Mouse (Mus musculus) small intestine, adult 2 months (tissue): ENCODE results near the gene Cisd3. TPM values are rescaled to one million over a fixed set of nuclear protein-coding genes. Genes with fewer than 3 reads are reported as not detected.
"Not testable (repeated sequence)": the region's sequence is repeated elsewhere in the genome, so short reads cannot be mapped to it uniquely, and the experiment has no call there.

Source experiments
- H3K27ac ChIP-seq: fragments of 200-500 bp; 2 replicates; pipeline ENCODE4 v1.5.1; 2012; ENCODE audit warnings: low read depth, low read length, control low read depth, inconsistent platforms; ENCODE audit not compliant: insufficient read depth
- H3K27me3 ChIP-seq: fragments of 200-500 bp; 2 replicates; pipeline ENCODE4 v1.6.1; 2012; ENCODE audit warnings: mild to moderate bottlenecking, moderate library complexity, low read length, inconsistent platforms; ENCODE audit not compliant: control insufficient read depth, insufficient read depth
- H3K36me3 ChIP-seq: fragments of 200-500 bp; 2 replicates; pipeline ENCODE4 v1.6.1; 2012; ENCODE audit warnings: mild to moderate bottlenecking, low read length, control low read depth, inconsistent platforms; ENCODE audit not compliant: control insufficient read depth, insufficient read depth
- H3K4me1 ChIP-seq: fragments of 200-500 bp; 2 replicates; pipeline ENCODE4 v1.6.1; 2012; ENCODE audit warnings: low read length, inconsistent platforms, mixed read lengths; ENCODE audit not compliant: control insufficient read depth, insufficient read depth, insufficient read length
- H3K4me3 ChIP-seq: fragments of 200-500 bp; 2 replicates; pipeline ENCODE4 v1.5.1; 2012; ENCODE audit warnings: low read depth, mild to moderate bottlenecking, control low read depth, inconsistent platforms, low read length, moderate library complexity
- CTCF ChIP-seq: fragments of 200-500 bp; IDR thresholded peaks from 2 replicates; pipeline ENCODE4 v1.5.1; 2012; ENCODE audit warnings: low read depth, mild to moderate bottlenecking, control low read depth, inconsistent platforms, low read length, moderate library complexity, mixed read lengths; ENCODE audit not compliant: insufficient replicate concordance, insufficient read length; ENCODE audit errors: extremely low read depth
- POLR2A ChIP-seq: fragments of 200-500 bp; IDR thresholded peaks from 2 replicates; pipeline ENCODE4 v1.6.1; 2012; ENCODE audit warnings: low read depth, mild to moderate bottlenecking, control low read depth, inconsistent platforms, low read length, moderate library complexity
- WGBS: fragments of 180-500 bp; shearing (Covaris S2); methylation state at CpG from one replicate; pipeline ENCODE4 v1.1.7; 2018; 5-methylcytosine and 5-hydroxymethylcytosine counted together
- polyA plus RNA-seq: library from polyadenylated mRNA; depleted of rRNA; stranded (reverse); fragments of >200 nt; gene quantifications from 2 replicates; pipeline ENCODE4 v1.2.3, GENCODE M21; 2012

The Cisd3 gene
- polyA plus RNA-seq, 1 experiment = 249 TPM

GRCm38 (mm10) chr11:97703039-97703826, 17.6 kb downstream of the Cisd3 start, which contains the start of gene Psmb3:
TSS of gene Psmb3 (plus strand) at chr11:97703399.
- TF ChIP-seq POLR2A (peak; percentile 71), CTCF (no peak)
- Histone ChIP-seq H3K27ac (peak within 1 kb of the TSS; percentile 55), H3K4me1 (peaks cover 6% of the 10 kb centered on the region), H3K36me3 (peaks cover 17% of the 10 kb centered on the region), H3K4me3 (peak within 1 kb of the TSS; percentile 85), H3K27me3 (no peaks in the 10 kb centered on the region)
- under 1% methylated on average over 35 of the region's 35 CpGs for WGBS

GRCm38 (mm10) chr11:97710067-97710466, 24.4 kb downstream of the Cisd3 start:
- not testable (repeated sequence) for H3K4me1 ChIP-seq, H3K27ac ChIP-seq, H3K27me3 ChIP-seq, H3K4me3 ChIP-seq
- peaks cover 50% of the 10 kb centered on the region for H3K36me3 ChIP-seq
- WGBS = 76% methylated on average over 2 of the region's 2 CpGs

- Histone ChIP-seq H3K27ac (no peak overlapping the region), H3K27me3 (no peaks in the 10 kb centered on the region), H3K4me3 (no peak overlapping the region), H3K36me3 (peaks cover 47% of the 10 kb centered on the region), H3K4me1 (no peaks in the 10 kb centered on the region)
- WGBS = 71% methylated on average over 13 of the region's 13 CpGs
- TF ChIP-seq CTCF (no peak), POLR2A (no peak)
Measured at GRCm38 (mm10) chr11:97711200-97711900, 25.7 kb downstream of the Cisd3 start.

- H3K4me3 ChIP-seq = no peak overlapping the region
- TF ChIP-seq CTCF (no peak), POLR2A (no peak)
- H3K36me3 ChIP-seq = peaks cover 38% of the 10 kb centered on the region
- H3K27me3 ChIP-seq = no peaks in the 10 kb centered on the region
- H3K27ac ChIP-seq = no peak overlapping the region
- no peaks in the 10 kb centered on the region for H3K4me1 ChIP-seq
- WGBS = 88% methylated on average over 15 of the region's 15 CpGs
Measured at GRCm38 (mm10) chr11:97712286-97712685, 26.7 kb downstream of the Cisd3 start.

GRCm38 (mm10) chr11:97713896-97714295, 28.3 kb downstream of the Cisd3 start:
- H3K27ac ChIP-seq = no peak overlapping the region
- no peaks in the 10 kb centered on the region for H3K4me1 ChIP-seq
- H3K4me3 ChIP-seq = no peak overlapping the region
- TF ChIP-seq POLR2A (no peak), CTCF (no peak)
- 85% methylated on average over 8 of the region's 8 CpGs for WGBS
- peaks cover 28% of the 10 kb centered on the region for H3K36me3 ChIP-seq
- H3K27me3 ChIP-seq = no peaks in the 10 kb centered on the region

- no peaks in the 10 kb centered on the region for H3K4me1 ChIP-seq
- no peaks in the 10 kb centered on the region for H3K27me3 ChIP-seq
- no peak overlapping the region for H3K4me3 ChIP-seq
- TF ChIP-seq CTCF (no peak), POLR2A (no peak)
- H3K27ac ChIP-seq = no peak overlapping the region
- peaks cover 26% of the 10 kb centered on the region for H3K36me3 ChIP-seq
- WGBS = 97% methylated on average over 3 of the region's 3 CpGs
Measured at GRCm38 (mm10) chr11:97714356-97714755, 28.7 kb downstream of the Cisd3 start.

- Histone ChIP-seq H3K4me1 (peaks cover 2% of the 10 kb centered on the region; the same call in 1 of the 2 replicates), H3K27ac (no peak overlapping the region), H3K36me3 (peaks cover 32% of the 10 kb centered on the region), H3K27me3 (no peaks in the 10 kb centered on the region), H3K4me3 (no peak overlapping the region)
- no peak for TF ChIP-seq CTCF
- no peak for TF ChIP-seq POLR2A
- 77% methylated on average over 14 of the region's 14 CpGs for WGBS
Measured at GRCm38 (mm10) chr11:97714784-97715760, 29.4 kb downstream of the Cisd3 start.
